Mouse (Mus musculus) G1E-ER4 (cell line): Measurements from ENCODE around the gene Dnajc28. TPM values are rescaled to one million over a fixed set of nuclear protein-coding genes. Genes with fewer than 3 reads are reported as not detected.

Source experiments
- GATA1 ChIP-seq: IDR thresholded peaks from one replicate; pipeline ENCODE4 v1.8.0; 2012; ENCODE audit warnings: low read length, inconsistent platforms
- polyA plus RNA-seq: library from polyadenylated mRNA; stranded (reverse); fragments of >175 nt; gene quantifications from 2 replicates; pipeline ENCODE4 v1.2.3, GENCODE M21; 2012

Dnajc28 gene
- polyA plus RNA-seq, 1 experiment: 0.69 TPM

DNA sequence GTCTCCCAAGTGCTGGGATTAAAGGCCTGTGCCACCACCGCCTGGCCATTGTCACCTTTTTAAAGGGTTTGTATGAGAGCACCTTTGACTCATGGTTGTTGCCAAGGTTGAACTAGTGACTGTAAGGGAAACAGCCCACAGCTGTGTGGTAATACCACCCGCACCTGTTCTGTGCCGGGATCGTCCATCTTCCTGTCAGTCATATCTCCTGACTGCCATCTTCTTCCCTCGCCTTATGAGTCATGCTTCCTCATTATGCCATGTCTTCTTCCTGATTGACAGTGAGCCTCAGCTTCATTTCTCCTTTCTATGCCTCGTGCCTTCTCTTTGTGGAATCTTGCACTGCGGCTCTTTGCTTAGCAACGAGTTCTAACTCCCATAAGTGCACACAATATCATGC is 11.9 kb downstream of the Dnajc28 start:
- no peak for TF ChIP-seq GATA1

DNA sequence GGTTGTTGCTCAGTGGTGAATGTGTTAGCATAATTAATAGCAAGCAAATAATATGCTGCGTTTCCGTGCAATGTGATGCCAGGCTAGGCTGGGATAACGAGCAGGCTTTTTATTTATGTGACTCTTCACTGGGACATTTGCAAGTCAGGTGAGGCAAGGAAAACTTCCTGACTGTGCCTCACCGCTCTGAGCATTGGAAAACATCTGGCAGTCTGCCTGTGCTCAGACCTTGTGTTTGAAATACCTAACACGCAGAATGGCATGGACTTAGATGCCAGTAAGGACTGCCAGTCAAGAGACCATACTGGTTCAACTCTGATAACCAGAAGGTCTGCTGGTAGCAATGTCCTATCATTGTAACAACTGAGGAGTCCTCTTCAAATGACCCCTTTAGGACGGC is 13.7 kb downstream of the Dnajc28 start:
- TF ChIP-seq GATA1: no peak

DNA sequence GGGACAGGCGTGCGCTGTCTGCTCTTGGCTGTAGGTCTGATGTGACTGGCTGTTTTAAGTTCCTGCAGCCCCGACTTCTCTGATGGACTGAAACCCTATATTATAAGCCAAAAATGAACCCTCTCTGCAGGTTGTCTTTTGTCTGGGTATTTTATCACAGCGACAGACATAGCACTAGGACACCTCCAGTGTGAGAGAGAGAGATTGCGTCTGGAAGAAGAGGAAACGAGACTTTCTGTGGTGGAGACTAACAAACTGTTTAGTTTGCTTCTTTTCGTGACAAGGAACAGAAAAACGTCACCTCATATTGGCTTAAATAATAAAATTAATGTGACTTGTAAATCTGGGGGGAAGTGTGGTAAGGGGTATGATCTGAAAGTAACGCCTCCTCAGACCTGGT is 17.1 kb downstream of the Dnajc28 start:
- no peak for TF ChIP-seq GATA1

DNA sequence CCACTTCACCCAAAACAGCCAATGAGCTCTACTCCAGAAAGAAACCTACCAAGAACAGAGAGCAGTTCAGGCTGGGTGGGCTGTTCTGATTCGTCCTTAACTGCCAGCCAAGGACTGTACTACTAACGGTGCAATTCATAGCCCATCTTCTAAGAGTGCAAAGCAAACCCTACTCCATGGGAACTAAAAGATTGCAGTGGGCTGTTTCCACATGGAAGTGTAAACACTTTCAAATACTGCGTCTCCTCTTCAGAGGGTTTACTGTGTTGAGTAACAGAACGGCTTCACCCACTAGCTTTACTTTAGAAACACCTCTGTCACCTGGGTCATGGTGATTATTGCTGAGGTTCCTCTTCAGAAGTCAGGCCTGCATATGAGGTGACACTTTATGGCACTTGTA is 17.7 kb downstream of the Dnajc28 start:
- TF ChIP-seq GATA1: no peak

DNA sequence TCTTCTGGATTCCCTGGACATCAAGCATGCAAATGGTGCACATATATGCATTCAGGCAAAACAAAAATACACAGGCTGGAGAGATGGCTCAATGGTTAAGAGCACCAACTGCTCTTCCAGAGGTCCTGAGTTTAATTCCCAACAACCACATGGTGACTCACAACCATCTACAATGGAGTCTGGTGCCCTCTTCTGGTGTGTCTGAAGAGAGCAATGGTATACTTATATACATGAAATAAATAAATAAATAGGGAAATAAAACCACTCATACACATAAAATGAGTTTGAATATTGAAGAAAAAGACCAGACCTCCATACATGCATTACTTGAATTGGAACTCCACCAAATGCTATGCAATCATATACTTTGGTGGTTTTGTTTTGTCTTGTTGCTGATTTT is 19.6 kb downstream of the Dnajc28 start:
- no peak for TF ChIP-seq GATA1

DNA sequence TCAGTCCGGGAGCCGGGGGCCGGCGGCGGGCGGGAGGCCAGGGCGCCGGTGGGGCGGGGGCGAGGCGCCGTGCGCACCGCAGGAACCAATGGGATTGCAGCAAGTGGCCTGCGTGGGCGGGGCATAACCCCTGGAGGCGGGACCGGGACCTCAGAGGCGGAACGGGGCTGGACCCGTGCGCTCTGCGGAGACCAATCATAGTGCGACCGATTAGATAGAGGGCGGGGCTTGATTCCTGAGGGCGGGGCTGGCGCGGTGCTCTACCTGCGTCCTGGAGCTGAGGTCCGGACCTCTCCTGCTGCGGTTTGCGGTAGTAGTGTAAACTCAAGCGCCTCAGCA is 21.2 kb downstream of the Dnajc28 start, which contains the start of gene Tmem50b:
TSS of gene Tmem50b (minus strand) at position 129 of the 339 bp plus-strand sequence.
- TF ChIP-seq GATA1: no peak

DNA sequence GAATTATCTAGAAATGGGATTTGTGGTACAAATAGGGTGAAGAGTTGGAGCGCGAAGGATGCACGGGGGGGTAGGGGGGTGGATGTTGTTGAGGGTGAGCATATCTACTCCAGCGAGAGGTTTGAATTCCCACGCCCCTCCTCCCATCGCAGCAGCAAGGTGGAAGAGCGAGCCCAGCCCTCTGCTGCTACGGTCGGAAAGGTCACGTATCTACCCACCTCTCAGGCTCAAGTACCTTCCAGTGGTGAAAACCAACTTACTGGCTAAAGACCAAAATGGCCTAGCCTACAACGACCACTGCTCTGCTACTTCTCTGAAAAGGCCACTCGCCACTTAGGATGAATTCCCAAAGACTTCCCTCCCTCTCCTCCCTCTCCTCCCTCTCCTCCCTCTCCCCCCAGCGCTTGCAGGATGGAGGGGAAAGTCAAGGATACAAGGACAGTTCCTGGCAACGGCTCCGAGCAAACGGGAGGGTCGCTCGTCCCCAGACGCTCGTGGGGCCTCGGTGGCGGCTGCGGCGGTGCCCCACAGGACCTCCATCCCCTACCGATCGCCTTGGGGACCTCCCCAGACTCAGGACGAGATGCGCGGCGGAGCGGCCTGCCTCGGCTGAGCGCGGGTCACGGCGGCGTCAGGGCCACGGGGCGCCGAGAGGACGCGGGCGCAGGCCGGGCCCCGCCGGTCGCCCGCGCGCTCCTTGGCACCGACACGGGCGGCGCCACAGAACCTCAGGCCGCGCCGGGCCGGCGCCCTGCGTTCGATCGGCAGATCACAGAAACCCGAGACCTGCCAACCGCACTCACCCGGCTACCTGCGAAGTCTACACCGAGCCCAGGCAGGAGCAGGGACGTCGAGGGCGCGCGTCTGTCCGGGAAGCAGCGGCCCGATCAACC is 21.8 kb downstream of the Dnajc28 start:
- TF ChIP-seq GATA1: no peak

DNA sequence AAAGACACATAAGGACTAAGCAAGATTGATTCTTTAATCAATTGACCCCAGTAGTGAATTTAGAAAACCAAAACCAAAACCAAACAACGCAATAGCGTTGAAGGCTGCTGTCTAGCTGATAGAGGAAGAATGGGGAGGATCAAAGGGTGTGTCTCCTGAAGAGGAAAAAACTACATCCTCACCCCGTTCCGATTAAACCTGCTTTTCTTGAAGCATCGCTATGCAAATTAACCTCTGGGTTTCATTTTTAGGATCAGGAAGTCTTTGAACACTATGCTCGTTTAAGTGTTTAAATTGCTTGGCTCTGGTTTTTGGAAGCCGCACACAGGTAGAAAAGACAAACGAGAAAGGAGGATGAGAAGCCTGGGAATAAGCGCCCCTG is 22.4 kb downstream of the Dnajc28 start:
- TF ChIP-seq GATA1: no peak

DNA sequence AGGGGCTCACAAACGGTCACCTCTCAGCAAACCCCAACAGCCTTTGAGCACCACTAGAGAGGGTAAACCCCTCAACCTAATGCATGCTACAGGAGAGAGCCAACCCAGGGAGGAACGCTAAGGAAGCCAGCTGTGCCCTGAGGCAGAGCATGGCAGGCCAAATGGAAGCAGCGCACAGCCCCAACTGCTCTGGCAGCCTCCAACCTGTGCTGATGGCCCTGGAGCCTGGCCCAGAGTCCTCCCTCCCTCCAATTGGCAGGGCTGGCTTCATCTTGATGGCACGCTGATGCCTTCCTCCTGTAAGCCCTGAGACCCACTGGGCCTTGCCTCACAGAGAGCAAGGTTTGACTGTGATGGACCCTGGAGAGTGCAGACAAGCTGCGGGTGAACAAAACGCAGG is 23.8 kb downstream of the Dnajc28 start:
- no peak for TF ChIP-seq GATA1

DNA sequence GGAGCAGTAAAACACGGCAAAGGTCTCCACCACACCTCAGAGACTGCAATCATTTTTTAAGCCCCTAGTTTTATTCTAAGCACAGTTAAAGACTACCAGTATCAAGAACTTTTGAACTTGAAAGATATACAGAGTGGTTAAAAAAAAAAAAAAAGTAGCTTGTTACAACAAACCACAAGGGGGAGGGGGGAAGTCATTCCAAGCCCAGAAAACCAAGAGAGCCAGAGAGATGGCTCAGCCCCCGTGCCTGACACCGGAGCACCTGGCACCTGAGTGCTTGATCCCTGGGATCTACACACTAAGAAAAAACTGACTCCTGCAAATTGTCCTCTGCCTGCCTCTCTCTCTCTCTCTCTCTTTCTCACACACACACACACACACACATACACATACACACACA is 25.6 kb downstream of the Dnajc28 start:
- no peak for TF ChIP-seq GATA1

DNA sequence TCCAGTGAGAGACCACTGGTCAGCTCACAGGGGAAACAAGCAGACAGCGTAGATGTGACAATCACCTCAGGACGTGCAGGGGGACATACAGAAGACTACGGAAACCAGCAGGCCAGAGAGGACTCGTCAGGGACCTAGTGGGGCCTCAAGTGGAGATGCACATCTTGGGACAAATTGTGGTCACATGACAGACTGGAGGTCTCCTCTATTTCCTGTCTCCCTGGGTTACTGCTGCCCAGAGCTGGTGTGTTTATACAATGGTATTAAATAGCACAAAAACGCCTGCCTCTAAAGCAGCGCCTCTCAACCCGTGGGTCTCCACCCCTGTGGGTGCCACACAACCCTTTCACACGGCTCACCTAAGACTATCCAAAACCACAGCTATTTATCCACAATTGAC is 26.7 kb downstream of the Dnajc28 start:
- TF ChIP-seq GATA1: no peak

DNA sequence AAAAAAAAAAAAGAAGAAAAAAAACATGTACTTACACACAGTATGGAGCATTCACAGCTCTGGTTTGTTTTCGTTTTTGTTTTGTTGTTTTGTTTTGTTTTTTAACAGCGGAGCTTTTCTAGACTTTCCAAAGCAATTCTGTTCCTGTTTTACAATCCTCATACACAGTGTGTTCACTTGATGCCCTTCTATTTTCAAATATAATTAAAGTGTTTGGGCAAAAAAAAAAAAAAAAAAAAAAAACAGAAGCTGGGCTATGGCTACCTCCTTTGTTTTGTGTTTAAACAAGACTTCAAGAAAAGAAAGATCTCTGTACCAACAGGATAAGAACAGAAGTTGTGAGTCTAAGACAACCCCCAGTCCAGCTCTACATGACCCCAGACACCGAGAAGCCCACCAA is 30.1 kb downstream of the Dnajc28 start:
- no peak for TF ChIP-seq GATA1

DNA sequence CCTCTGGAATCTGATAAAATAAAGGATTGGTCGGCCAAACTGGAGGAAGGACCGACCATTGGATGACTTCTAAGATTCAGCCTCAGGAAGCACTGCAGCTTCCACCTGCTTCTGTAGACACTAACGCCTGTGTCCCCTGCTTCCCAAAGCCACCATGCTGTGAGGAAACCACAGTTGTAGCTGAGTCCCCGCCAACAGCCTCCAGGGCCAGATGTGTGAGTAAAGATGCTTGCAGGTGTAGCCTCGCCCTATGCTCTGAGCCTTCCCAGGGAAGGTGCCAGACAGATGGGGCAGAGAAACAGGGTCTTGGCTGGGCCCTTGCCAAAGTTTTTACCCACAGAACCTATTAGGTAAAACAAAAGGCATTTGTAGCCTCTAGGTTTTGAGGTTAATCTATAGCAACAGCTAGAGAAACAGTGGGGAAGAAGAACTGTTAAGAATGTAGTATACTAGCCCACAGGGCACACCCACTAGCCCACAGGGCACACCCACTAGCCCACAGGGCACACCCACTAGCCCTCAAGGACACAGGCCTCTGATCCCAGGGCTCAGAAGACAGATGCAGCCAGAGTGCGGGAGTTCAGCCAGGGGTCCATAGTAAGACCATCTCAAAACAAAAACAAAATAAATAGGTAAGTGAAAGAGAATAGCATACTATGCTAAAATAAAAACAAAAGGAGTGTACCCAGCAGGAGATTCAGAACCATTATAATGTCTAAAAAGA is 30.9 kb downstream of the Dnajc28 start:
- TF ChIP-seq GATA1: no peak

DNA sequence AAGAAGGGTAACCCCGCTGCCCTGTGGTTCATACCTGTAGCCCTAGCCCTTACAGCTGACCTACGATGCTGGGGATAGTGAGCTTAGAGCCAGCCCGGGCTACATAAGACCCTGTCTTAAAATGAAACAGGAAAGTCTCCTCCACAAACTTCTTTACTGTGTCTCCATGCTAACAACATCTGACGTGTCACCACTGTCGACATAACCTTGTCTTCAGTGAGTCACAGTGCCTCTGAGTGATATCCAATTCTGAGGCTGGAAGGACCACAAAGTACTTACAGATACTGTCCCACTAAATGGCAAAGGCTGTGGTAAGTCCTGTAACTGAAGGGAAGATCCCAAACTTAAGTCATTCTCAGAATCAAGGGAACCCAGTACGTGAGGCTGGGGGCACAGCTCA is 32.6 kb downstream of the Dnajc28 start:
- no peak for TF ChIP-seq GATA1

DNA sequence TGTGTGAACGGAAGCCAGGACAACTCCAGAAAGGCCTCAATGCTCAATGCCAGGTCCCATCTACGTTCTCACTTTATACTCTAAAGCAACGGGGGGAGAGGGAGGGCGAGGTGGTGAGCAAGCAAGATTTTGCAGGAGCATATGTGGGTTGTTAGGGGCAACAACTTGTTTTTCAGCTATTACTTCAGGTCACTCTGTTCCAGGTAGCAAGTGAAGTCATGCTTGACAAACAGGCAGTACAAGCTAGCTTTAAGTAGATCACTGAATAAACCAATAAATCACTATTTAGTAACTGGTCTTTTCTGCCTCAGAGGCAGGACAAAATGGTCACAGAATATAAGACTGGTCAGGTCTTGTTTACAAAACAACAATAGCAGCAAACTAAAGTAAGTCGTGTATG is 33.2 kb downstream of the Dnajc28 start:
- TF ChIP-seq GATA1: no peak

DNA sequence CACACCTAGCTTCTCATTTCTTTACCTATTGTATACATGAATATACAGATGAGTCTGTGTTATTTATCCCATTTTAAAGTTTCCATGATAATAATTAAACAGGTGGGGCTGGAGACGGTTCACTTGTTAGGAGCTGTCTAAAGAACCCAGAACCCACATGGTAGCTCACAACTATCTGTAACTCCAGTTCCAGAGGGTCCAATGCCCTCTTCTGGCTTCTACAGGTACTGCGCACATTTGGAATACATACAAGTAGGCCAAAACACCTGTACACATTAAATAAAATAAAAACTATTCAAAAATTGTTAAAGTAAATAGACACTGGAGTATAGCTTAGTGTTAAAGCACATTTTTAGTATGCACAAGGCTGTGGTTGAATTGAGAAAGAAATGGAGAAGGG is 36.5 kb downstream of the Dnajc28 start:
- no peak for TF ChIP-seq GATA1
